Mouse (Mus musculus) layer of hippocampus, postnatal 10 days (tissue): Measurements from ENCODE around the gene Paics. TPM values are rescaled to one million over a fixed set of nuclear protein-coding genes. Genes with fewer than 3 reads are reported as not detected.
"Not testable (repeated sequence)": the region's sequence is repeated elsewhere in the genome, so short reads cannot be mapped to it uniquely, and the experiment has no call there.

Experiments used
- DNase-seq, 2 experiments: peaks; one replicate each; pipeline ENCODE4 v3.0.0; 2021; ENCODE audit warnings: low spot score in 2 of 2
- total RNA-seq, 2 experiments: library from RNA; stranded (reverse); gene quantifications; 2 replicates each; pipeline ENCODE4 v1.2.3; 2021

The Paics gene
- total RNA-seq, 2 experiments from 2014 or later, result 101 to 102 TPM

DNA sequence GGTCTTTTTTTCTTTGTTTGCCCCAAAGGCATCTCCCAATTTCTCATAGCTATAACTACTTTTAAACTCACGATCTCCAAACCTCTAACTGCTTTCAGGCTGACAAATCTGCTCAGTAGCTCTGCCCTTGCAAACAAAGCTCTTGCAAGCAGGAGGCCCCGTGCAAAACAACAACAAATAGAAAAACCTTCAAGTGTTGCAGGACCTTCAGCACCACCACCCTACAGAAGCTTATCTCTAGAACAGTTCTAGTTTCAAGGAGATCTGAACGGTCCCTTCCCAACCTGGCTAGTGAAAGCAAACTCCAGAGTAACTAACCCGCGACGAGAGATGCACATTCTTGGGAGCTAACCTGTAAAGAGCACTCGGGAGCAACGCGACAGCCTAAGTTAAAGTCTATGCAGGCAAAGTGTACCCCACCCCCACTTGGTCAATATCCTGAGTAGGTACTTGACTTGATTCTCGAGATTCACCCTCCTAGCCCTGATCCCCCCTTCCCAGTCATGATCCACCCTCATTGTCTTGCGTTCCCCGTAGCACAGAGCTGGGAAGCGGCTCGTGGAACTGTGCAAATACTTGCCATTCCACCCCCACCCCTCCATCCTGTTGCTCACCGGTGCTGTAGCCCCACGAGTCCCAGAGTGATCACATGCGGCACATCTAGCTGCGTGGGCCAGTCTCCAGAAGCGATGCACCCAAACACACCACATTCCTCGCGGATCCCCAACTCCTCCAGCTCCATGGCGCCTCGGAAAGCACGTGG lies 583 bp upstream of the Paics start:
- DNase-seq, result peak in 1 of 2 experiments; percentile 16

DNA sequence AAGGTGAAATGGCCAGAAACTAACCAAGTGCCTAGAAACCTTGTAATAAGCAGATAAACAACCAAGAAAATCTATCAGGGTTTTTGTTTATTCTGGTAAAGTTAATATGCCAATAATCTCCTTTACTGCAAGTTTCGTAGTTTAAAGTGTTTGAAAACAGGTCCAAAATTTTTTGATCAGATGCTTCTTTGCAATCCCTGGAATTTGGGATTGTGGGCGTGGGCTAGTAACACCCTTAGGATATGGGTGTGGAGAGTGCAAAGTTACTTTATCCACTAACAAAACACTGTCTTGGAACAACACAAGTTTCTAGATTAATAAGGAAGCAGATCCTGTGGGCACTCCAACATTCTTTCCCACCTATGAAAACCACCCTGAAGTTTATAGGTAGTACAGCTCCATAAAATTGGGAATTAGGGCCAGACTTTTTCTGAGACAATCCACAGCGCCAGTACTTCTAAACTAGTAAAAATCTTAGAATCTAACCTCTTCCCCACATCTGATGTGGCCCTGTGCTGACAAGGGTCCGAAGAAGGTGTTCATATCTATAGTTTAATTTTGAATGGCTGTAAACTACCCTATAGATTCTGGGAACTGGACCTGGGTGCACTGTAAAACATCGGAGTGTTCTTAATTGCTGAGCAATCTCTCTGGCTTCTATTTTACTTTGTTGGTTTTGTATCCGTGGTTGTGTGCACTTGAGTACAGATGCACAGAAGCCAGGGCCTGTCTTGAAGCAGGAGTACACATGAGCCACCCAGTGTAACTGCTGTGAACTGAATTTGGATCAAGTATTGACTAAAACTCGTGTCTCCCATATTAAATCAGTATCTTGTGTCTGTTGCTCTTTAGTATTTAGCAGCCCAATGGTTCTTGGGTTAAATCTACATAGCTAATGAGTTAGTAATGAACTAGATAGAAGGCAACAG lies 1.3 kb downstream of the Paics start:
- DNase-seq, result no peak

GRCm38 (mm10) chr5:76953794-76954193 lies 2.7 kb downstream of the Paics start:
- DNase-seq, result no peak

- DNase-seq, result no peak
These were observed 3.3 kb downstream of the Paics start for GRCm38 (mm10) chr5:76954271-76954900.

DNA sequence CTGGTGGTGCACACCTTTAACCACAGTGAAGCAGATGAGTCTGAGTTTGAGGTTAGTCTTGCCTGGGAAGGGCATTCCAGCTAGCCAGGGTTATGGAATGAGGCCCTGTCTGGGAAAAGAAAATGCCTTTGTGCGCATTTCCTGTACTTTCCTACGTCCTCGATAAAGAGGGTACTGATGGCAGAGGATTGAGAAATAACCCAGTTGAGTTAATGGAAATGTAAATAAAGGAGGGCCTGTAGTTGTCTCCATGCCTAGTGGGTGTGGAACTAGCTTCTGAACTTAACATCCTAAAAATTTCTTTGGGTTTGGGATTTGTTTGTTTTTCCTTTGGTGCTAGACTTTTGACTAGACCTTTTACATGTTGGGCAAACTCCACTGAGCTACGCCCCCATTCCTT lies 4.4 kb downstream of the Paics start:
- no peak for DNase-seq

GRCm38 (mm10) chr5:76957954-76958353 lies 6.8 kb downstream of the Paics start:
- DNase-seq, result no peak

DNA sequence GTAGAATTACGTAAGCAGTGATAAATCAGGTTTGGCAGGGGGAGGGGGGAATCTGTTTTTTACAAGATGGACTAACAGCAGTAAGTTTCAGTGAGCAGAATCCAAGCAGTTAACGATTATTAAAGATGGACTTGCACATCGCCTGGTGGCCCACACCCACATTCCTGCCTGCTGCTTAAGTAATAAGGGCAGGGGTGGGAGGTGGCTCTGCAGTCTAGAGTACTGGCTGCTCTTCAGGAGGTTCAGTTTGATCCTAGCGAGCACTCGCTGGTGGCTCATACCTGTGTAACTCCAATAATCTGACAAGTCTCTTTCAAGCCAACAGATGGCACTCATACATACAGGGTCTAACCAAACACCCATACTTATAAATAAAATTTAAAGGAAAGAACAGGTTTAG lies 8.5 kb downstream of the Paics start:
- no peak for DNase-seq

- DNase-seq, result no peak
These were observed 11.4 kb downstream of the Paics start for GRCm38 (mm10) chr5:76962545-76962944.

DNA sequence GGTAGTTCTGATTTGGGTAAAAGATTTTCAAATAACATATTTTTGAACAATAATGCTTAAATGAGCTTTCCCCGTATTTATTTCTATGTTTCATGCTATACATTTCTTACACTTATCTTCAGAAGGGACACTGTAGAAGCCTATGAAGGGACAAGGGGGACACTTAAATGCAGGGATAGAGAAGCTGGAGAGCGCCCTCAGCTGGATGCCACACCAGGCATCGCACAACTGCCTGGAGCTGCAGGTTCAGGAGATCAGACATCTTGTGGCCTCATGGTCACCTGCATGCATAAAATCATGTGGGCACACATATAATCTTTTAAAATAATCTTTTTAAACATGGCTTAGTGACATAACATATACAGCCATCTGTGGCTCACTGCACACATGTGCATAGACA lies 13.5 kb downstream of the Paics start:
- DNase-seq, result no peak

- peak in 1 of 2 experiments; percentile 26 for DNase-seq
These were observed 18.1 kb downstream of the Paics start for GRCm38 (mm10) chr5:76969250-76969649.

- not testable (repeated sequence) for DNase-seq
These were observed 20.0 kb downstream of the Paics start for GRCm38 (mm10) chr5:76971115-76971514.

- no peak for DNase-seq
These were observed 22.4 kb downstream of the Paics start for GRCm38 (mm10) chr5:76973488-76973887.

DNA sequence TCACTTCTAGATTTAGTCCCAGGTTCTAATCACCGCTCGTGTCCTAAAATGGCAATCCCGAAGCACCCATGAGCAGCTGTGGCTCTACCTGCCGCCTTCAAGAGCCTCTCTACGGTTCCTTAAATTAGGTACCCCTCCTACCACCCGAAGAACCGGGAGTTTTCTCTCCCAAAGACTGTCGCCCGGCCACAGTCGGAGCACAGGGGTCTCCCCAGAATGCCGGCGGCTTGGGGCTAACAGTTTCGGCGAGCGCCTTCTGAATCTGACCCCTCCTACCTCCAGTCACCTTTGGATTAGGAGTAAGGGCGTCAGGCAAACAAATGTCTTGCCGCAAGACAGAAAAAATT lies 23.1 kb downstream of the Paics start:
- DNase-seq, result no peak

- DNase-seq, result peak; percentile 86 to 90
These were observed 23.6 kb downstream of the Paics start, which contains the start of gene Srp72 for GRCm38 (mm10) chr5:76974554-76975285. Gene Srp72, plus strand, starts transcription at chr5:76974683.

- DNase-seq, result no peak
These were observed 24.6 kb downstream of the Paics start for GRCm38 (mm10) chr5:76975736-76976135.

DNA sequence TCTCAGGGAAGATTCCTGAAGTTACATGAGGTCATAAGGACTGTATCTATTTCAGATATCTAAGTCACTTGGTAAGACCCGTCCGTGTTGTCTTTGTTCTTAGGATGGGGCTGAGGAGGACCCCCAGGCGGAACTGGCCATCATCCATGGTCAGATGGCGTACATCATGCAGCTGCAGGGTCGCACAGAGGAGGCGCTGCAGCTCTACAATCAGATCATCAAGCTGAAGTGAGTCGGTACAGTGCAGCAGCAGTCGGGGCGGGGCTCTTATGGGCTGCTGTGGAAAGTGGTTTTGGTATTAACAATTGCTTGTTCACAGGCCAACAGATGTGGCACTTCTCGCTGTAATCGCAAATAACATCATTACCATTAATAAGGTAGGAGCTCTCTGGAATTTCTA lies 32.9 kb downstream of the Paics start:
- no peak for DNase-seq

GRCm38 (mm10) chr5:76990789-76991188 lies 39.7 kb downstream of the Paics start:
- no peak for DNase-seq

DNA sequence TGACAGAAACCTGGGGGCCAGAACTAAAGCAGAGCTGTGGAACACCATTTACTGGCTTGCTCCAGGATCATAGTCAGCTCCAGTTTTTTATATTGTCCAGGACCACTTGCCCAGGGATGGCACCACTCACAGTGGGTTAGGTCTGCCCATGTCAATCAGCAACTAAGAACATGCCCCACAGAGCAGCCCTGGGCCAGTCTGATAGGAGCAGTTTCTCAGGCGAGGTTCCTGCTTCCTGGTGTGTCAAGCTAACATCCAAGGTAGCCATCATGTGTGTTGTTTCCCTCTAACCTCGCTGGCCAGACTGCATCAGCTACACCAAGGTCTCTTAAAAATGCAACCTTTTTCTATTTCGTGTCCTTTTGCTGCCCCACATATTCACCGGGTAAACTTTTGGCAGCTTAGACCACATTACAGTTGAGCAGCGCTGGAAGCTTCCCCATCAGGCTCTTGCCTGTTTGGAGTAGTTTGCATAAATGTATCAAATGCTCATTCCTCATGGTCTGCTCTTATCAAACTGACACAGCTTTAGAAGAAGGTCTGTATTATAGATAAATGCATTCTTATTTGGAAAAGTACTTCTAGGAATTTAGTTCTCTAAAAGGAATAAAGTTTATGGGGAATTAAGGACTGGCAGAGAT lies 42.2 kb downstream of the Paics start:
- no peak for DNase-seq

- peak; percentile 18 to 40 for DNase-seq
These were observed 47.3 kb downstream of the Paics start for GRCm38 (mm10) chr5:76998416-76998815.

- DNase-seq, result no peak
These were observed 50.1 kb downstream of the Paics start for GRCm38 (mm10) chr5:77001192-77001591.
